Mouse (Mus musculus) CH12.LX (cell line): ENCODE measurements at regions not wholly inside any gene's neighbourhood (a gene's known extent, or its start where the extent isn't known, plus 50 kb on each side); places are given as distances from the start of the nearest gene placed in this dataset.

Experiments used
- DNase-seq: peaks from one replicate; pipeline ENCODE4 v3.0.0-alpha.2; 2013; ENCODE audit errors: extremely low read depth
- H3K27ac ChIP-seq: 2 replicates; pipeline ENCODE4 v1.5.1; 2012; ENCODE audit warnings: low read depth, mild to moderate bottlenecking, control low read depth, moderate library complexity; ENCODE audit not compliant: insufficient read depth
- H3K27me3 ChIP-seq: replicated peaks from 2 replicates; pipeline ENCODE3; 2012; ENCODE audit warnings: inconsistent platforms
- H3K36me3 ChIP-seq, 2 experiments: replicated peaks in 1 of 2; 2 replicates each; pipeline versions ENCODE3 to v1.6.1; 2012; ENCODE audit warnings: inconsistent platforms in 1 of 2, low read length in 1 of 2, mild to moderate bottlenecking in 1 of 2, mixed read lengths in 1 of 2, moderate library complexity in 1 of 2; ENCODE audit not compliant: control insufficient read depth in 1 of 2, insufficient read depth in 1 of 2
- H3K4me1 ChIP-seq, 2 experiments: 2 replicates each; pipeline ENCODE4 v1.6.1; 2012; ENCODE audit warnings: inconsistent platforms in 1 of 2, moderate library complexity in 1 of 2; ENCODE audit not compliant: insufficient read depth in 2 of 2, control insufficient read depth in 1 of 2
- H3K4me2 ChIP-seq: 2 replicates; pipeline ENCODE4 v1.6.1; 2012; ENCODE audit warnings: low read depth, mild to moderate bottlenecking, control low read depth; ENCODE audit not compliant: poor library complexity, insufficient read depth, severe bottlenecking
- H3K4me3 ChIP-seq, 3 experiments: fragments of 150-350 bp in 1 of 3; sonication (generic) in 1 of 3; replicated peaks in 1 of 3; 2 replicates each; pipeline versions ENCODE3 to v1.5.1; 2011 to 2012; ENCODE audit warnings: low read depth in 2 of 3, low read length in 2 of 3, mild to moderate bottlenecking in 2 of 3, moderate library complexity in 2 of 3, control low read depth in 1 of 3, improper control_type of control experiment in 1 of 3, inconsistent platforms in 1 of 3, mixed read lengths in 1 of 3; ENCODE audit not compliant: poor library complexity in 1 of 3
- H3K79me2 ChIP-seq: replicated peaks from 2 replicates; pipeline ENCODE4 v1.6.1; 2012; ENCODE audit warnings: mild to moderate bottlenecking, moderate library complexity; ENCODE audit not compliant: control insufficient read depth, poor library complexity, insufficient read depth, severe bottlenecking; ENCODE audit errors: extremely low read depth
- H3K9ac ChIP-seq: 2 replicates; pipeline ENCODE4 v1.6.1; 2012; ENCODE audit warnings: low read depth, mild to moderate bottlenecking, control low read depth, moderate library complexity; ENCODE audit not compliant: insufficient read depth
- H3K9me3 ChIP-seq: replicated peaks from 2 replicates; pipeline ENCODE3; 2012; ENCODE audit warnings: low read length, inconsistent platforms, mixed read lengths
- BHLHE40 ChIP-seq: IDR thresholded peaks from 2 replicates; pipeline ENCODE4 v1.6.1; 2011; ENCODE audit warnings: mild to moderate bottlenecking, low read depth, low read length, improper control_type of control experiment
- CHD2 ChIP-seq: IDR thresholded peaks from 2 replicates; pipeline ENCODE4 v1.6.1; 2011; ENCODE audit warnings: low read length, improper control_type of control experiment
- CTCF ChIP-seq, 2 experiments: IDR thresholded peaks in 1 of 2; conservative IDR thresholded peaks in 1 of 2; 2 replicates each; pipeline ENCODE4 v1.5.1; 2011 to 2012; ENCODE audit warnings: low read depth in 2 of 2, low read length in 2 of 2, improper control_type of control experiment in 1 of 2, inconsistent platforms in 1 of 2, mild to moderate bottlenecking in 1 of 2, moderate library complexity in 1 of 2
- E2F4 ChIP-seq: IDR thresholded peaks from 2 replicates; pipeline ENCODE4 v1.6.1; 2011; ENCODE audit warnings: low read depth, low read length, improper control_type of control experiment; ENCODE audit not compliant: insufficient replicate concordance
- EP300 ChIP-seq: IDR thresholded peaks from 2 replicates; pipeline ENCODE4 v1.6.1; 2011; ENCODE audit warnings: low read length, improper control_type of control experiment
- ETS1 ChIP-seq: conservative IDR thresholded peaks from 2 replicates; pipeline ENCODE4 v1.6.1; 2012; ENCODE audit warnings: low read depth, mild to moderate bottlenecking, inconsistent platforms, low read length, improper control_type of control experiment, moderate library complexity
- GABPA ChIP-seq: IDR thresholded peaks from 2 replicates; pipeline ENCODE4 v1.6.1; 2012; ENCODE audit warnings: low read depth, low read length, improper control_type of control experiment, inconsistent platforms; ENCODE audit not compliant: insufficient replicate concordance
- HCFC1 ChIP-seq: IDR thresholded peaks from 2 replicates; pipeline ENCODE4 v1.6.1; 2012; ENCODE audit warnings: low read depth, mild to moderate bottlenecking, inconsistent platforms, low read length, improper control_type of control experiment
- IRF4 ChIP-seq: IDR thresholded peaks from 2 replicates; pipeline ENCODE4 v1.6.1; 2014; ENCODE audit warnings: low read depth, mild to moderate bottlenecking, inconsistent platforms, low read length, improper control_type of control experiment
- MAFK ChIP-seq: IDR thresholded peaks from 2 replicates; pipeline ENCODE4 v1.6.1; 2011; ENCODE audit warnings: low read length, improper control_type of control experiment; ENCODE audit not compliant: insufficient replicate concordance
- MAZ ChIP-seq: IDR thresholded peaks from 2 replicates; pipeline ENCODE4 v1.6.1; 2012; ENCODE audit warnings: low read depth, mild to moderate bottlenecking, inconsistent platforms, low read length, improper control_type of control experiment, moderate library complexity
- MXI1 ChIP-seq: IDR thresholded peaks from 2 replicates; pipeline ENCODE4 v1.6.1; 2011; ENCODE audit warnings: mild to moderate bottlenecking, low read depth, low read length, improper control_type of control experiment
- MYC ChIP-seq: IDR thresholded peaks from 2 replicates; pipeline ENCODE4 v1.6.1; 2011; ENCODE audit warnings: low read depth, mild to moderate bottlenecking, improper control_type of control experiment, low read length
- NELFE ChIP-seq: IDR thresholded peaks from 2 replicates; pipeline ENCODE4 v1.6.1; 2011; ENCODE audit warnings: low read depth, low read length, improper control_type of control experiment
- NRF1 ChIP-seq: IDR thresholded peaks from 2 replicates; pipeline ENCODE4 v1.6.1; 2014; ENCODE audit warnings: low read depth, mild to moderate bottlenecking, inconsistent platforms, low read length, improper control_type of control experiment, moderate library complexity
- RCOR1 ChIP-seq: conservative IDR thresholded peaks from 2 replicates; pipeline ENCODE4 v1.6.1; 2012; ENCODE audit warnings: low read depth, mild to moderate bottlenecking, inconsistent platforms, low read length, improper control_type of control experiment
- SIN3A ChIP-seq: IDR thresholded peaks from 2 replicates; pipeline ENCODE4 v1.6.1; 2012; ENCODE audit warnings: low read length, improper control_type of control experiment, inconsistent platforms
- SMC3 ChIP-seq: IDR thresholded peaks from 2 replicates; pipeline ENCODE4 v1.6.1; 2011; ENCODE audit warnings: low read depth, low read length, improper control_type of control experiment
- TBP ChIP-seq: conservative IDR thresholded peaks from 2 replicates; pipeline ENCODE4 v1.6.1; 2011; ENCODE audit warnings: low read depth, low read length, improper control_type of control experiment
- USF2 ChIP-seq: conservative IDR thresholded peaks from 2 replicates; pipeline ENCODE4 v1.6.1; 2011; ENCODE audit warnings: low read depth, low read length, improper control_type of control experiment
- dilution Hi-C: fragments of 300-500 bp; cut with MboI; formaldehyde crosslinking; loops from 2 replicates; pipeline ENCODE4 v1.14.3; 2020; ENCODE audit warnings: low sequenced_read_pairs; ENCODE audit not compliant: extremely low pct_unique_long_range_greater_than_20kb, extremely low pct_ligation_motif_present
- in situ Hi-C: fragments of 300-500 bp; cut with MboI; formaldehyde crosslinking; loops from 3 replicates; pipeline ENCODE4 v1.14.3; 2019; ENCODE audit warnings: low sequenced_read_pairs, low pct_ligation_motif_present, low pct_unique_long_range_greater_than_20kb, mixed read lengths

- no peak for DNase-seq
- H3K27me3 ChIP-seq: no peaks in the 10 kb centered on the region
- H3K9ac ChIP-seq: no peak overlapping the region
- dilution Hi-C loops: no loop called here
- H3K4me3 ChIP-seq: no peak overlapping the region
- no peaks in the 10 kb centered on the region for H3K36me3 ChIP-seq
- TF ChIP-seq USF2: no peak
- no peak for TF ChIP-seq TBP
- TF ChIP-seq HCFC1: no peak
- TF ChIP-seq SMC3: no peak
- no peak for TF ChIP-seq BHLHE40
- no peak for TF ChIP-seq ETS1
- TF ChIP-seq NELFE: no peak
- no peak for TF ChIP-seq CTCF (conservative IDR thresholded peaks at IDR 0.05 in 1 of 2, IDR thresholded peaks at IDR 0.05 in 1 of 2; ENCODE audit: low read depth in 2 of 2, low read length in 2 of 2)
- no peak for TF ChIP-seq MXI1
- TF ChIP-seq NRF1: no peak
- no peak for TF ChIP-seq EP300
- no peak for TF ChIP-seq MAZ
- no peak for TF ChIP-seq E2F4
- TF ChIP-seq, all 38 proteins: peak for 0
- in situ Hi-C loops: no loop called here
- Histone ChIP-seq H3K4me1 (peaks cover 3 to 8% of the 10 kb centered on the region in 2 experiments; a peak in 2 of 4 replicates), H3K4me2 (no peak overlapping the region), H3K9me3 (no peaks in the 10 kb centered on the region), H3K27ac (no peak overlapping the region), H3K79me2 (no peaks in the 10 kb centered on the region)
Observed at GRCm38 (mm10) chr10:17613281-17613680, 109.7 kb upstream of the Cited2 start.

GRCm38 (mm10) chr10:17618024-17618423, 105.0 kb upstream of the Cited2 start:
- peak; percentile 27 for DNase-seq
- in situ Hi-C loops: no loop called here
- no peaks in the 10 kb centered on the region for H3K9me3 ChIP-seq

DNA sequence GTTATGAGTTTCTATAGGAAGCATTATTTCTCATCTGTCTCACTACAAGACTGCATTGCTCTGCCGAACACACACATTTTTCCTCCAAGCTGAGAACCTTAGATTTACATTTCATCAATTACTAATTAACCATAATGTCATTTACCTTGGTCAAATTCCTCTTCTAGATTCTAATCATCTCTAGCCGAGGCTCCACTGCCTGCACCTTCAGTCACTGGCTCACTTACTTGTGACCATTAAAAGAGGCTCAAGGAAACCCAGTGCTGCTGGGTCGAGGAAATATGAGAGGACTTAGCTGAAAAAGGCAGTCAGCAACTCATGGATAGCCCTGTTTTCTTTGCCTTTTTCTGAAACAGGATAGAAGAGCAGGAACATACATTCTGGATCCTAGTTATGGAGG, 103.4 kb upstream of the Cited2 start:
- no peaks in the 10 kb centered on the region for H3K79me2 ChIP-seq
- H3K27me3 ChIP-seq: no peaks in the 10 kb centered on the region
- no peak overlapping the region for H3K4me2 ChIP-seq
- peaks cover 3 to 16% of the 10 kb centered on the region in 2 experiments; a peak in 3 of 4 replicates for H3K4me1 ChIP-seq
- H3K9me3 ChIP-seq: no peaks in the 10 kb centered on the region
- dilution Hi-C loops (no loop called here), in situ Hi-C loops (no loop called here)
- H3K27ac ChIP-seq: no peak overlapping the region
- H3K4me3 ChIP-seq: no peak overlapping the region
- TF ChIP-seq MAFK (no peak), SIN3A (no peak), CHD2 (no peak), MAZ (no peak), MYC (no peak), IRF4 (no peak)
- H3K9ac ChIP-seq: no peak overlapping the region
- H3K36me3 ChIP-seq: no peaks in the 10 kb centered on the region
- DNase-seq: no peak

More at GRCm38 (mm10) chr10:17618024-17618423, 105.0 kb upstream of the Cited2 start:
- Histone ChIP-seq H3K4me3 (no peak overlapping the region), H3K27me3 (no peaks in the 10 kb centered on the region), H3K4me1 (peaks cover 3 to 8% of the 10 kb centered on the region in 2 experiments; a peak in 2 of 4 replicates), H3K36me3 (no peaks in the 10 kb centered on the region), H3K79me2 (no peaks in the 10 kb centered on the region), H3K9ac (no peak overlapping the region), H3K4me2 (peak overlapping the region; percentile 57), H3K27ac (no peak overlapping the region)
- TF ChIP-seq RCOR1 (0 out of 2 replicates have a peak, but pooled peaks have one; percentile 26), GABPA (no peak), IRF4 (peak; percentile 49; the same call in 1 of the 2 replicates)
- dilution Hi-C loops: no loop called here
